Mouse (Mus musculus): ENCODE results near the gene Gm37240.

DNA sequence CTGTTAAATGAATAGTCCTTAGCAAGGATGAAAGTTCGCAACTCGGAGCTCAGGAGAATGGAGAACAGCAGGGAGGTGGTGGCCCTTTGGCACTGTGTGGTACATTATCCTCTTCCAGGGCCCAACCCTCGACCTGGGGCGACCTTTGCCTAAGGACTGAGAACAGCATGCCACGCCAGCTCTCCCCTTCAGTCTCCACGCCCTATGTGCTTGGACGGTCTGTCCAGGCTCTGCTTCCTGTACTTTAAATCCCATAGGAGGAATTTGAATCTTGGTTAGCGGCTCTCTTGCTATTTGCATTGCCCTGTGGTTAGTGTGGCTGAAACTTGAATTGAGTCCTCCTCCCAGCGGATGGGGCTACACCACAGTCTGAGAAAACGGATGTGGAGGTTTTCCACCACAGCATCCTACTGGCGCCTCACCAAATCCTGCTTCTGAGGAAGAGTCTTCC lies 928 bp upstream of the Gm37240 start:
- TF ChIP-seq CTCF (IDR thresholded peaks at IDR 0.05; ENCODE audit: insufficient read depth, low read depth, low read length) = no peak
- TF ChIP-seq POLR2A (IDR thresholded peaks at IDR 0.05; ENCODE audit: insufficient read depth, low read depth, low read length) = no peak

Measured in olfactory bulb, adult 2 months (tissue).